Mouse (Mus musculus): Measurements from ENCODE around the gene Espl1. TPM values are rescaled to one million over a fixed set of nuclear protein-coding genes. Genes with fewer than 3 reads are reported as not detected.

Gene Espl1
- 10 to 100 TPM; 23.2 to 28.2 TPM for total RNA-seq (2021)

DNA sequence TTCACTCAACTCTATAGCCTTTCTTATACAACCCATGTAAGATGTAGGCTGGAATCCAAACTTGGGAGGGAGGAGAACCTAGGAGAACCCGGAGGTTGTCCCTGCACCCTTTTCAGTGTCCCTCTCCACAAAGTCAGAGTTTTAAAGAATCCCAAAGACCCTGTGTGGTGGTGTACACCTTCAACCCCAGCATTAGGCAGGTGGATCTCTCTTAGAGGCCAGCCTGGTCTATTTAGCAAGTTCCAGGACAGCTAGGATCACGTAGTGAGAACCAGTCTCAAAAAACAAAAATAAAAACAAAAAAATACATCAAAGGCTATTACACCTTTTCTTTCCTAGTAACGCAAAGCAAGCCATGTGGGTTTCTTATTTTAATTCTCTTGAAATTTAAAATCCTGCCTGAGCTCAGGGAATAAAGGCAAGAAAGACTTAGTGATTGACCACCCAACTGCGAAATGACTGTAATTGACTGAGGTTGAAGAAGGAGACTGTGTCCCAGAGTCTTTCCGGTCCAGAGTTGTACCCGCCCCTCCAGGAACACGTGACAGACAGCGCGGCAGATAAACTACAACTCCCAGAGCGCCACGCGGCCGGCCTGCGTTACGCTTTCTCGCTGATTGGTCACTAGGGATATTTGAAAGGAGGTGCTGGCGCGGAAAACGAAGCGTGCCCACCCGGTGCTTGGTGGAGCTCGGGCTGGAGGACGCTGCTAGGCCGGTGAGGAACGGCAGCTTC is at the start of gene Espl1:
TSS of gene Espl1 (plus strand) at position 634 of the 735 bp plus-strand sequence.
- DNase-seq: peak; percentile 95

DNA sequence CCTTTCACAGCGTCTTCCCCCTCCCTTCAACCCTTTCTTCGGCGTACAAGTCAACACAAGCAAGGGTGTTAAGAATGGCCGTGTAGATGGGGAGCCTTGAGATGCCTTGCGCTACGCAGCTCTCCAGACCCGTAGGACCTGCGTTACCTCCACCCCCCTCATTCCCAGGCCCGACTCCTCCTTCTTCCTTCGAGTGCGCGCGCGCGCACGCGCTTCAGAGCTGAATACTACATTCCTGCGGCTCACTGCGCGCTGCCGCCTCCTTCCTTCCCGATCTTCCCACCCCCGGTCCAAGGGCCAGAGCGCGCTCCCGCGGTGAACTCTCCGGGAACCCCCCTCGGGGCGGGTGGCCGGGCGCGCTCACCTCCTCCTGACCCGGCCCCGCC is 49.2 kb upstream of the Espl1 start:
- DNase-seq: peak; percentile 96

DNA sequence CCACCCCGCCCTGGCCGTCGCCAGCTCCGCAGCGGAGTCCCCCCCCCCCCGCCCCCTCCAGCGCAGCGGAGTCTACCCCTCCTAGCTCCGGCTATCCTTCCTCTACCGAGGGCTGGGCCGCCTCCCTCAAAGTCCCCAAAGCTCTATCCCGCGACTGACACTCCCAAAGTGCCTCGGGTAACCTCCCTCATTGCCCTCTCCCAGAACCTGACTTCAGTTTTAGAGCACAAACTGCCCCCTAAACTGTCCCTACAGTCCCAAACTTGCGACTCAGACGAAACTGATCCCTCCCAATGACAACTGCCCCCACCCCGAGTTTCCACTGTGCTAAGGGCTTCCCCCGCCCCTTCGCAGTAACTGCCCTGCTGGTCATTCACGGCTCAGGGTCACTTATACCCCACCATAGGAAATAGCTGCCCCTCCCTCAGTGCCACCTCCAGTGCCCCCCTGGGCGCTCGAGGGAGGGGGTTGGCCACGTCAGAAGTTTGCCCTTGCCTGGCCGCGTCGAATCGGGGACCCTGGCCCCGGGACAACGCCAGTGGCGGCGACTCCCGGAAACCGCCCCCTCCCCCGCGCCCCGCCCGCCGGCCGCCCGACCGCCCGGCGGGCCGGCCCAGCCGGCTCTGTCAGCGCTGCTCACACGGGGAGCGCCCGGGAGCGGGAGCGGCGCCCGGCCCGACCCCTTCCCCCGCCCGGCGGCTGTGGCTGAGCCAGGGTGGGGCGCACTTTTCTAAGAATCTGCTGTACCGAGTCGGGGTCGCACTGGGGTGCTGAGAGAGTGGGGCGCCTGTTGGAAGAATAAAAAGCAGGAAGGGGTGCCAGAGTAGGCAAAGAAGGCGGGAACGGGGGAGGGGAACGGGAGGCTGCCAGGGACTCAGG is 48.6 kb upstream of the Espl1 start:
- peak; percentile 80 for DNase-seq

DNA sequence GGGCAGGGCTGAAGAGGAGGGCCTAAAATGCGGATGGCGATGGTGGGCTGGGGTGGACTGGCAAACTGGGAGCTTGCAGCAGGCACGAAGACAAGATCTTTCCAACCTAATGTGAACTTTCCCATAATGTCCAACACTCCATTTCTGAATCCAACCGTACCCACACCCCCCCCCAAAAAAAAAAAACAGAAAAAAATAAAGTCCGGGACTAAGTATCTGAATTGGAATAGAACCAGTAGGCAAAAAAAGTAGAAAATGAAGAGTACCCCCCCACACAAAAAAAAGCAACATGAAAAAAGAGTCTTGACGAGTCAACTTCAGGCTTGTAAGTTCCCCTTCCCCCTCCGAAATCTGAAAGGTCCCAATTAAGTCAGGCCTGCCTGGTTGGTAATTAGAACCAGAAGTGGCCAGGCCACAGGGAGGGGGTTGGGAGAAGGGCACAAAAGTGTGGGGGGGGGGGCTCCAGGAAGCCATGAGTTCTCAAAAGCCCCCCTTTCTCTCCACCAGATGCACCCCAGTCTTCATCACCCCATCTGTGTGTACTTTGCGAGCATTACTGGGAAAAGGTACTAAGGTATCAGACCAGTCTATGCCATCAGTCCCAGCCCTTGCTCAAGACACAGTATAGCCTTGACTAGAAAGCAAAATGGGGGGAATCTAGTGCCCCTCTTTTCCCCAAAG is 47.8 kb upstream of the Espl1 start:
- DNase-seq: no peak

DNA sequence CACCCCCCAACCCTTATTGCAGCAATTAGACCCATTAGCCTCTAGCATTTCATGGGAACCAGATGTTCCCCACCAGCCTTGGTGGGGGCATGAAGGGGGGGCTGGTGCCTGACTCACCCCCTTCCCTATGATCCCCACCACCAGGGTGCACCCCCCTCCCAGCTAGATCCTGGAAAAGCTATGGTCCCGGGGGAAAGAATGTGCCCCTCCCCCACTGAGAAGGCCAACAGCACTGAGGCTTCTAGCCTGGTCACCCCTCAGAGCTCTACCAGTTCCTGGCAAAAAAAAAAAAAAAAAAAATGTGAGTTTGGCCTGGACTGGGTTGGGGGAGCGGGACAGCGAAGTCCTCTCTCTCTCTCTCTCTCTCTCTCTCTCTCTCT is 47.3 kb upstream of the Espl1 start:
- no peak for DNase-seq

DNA sequence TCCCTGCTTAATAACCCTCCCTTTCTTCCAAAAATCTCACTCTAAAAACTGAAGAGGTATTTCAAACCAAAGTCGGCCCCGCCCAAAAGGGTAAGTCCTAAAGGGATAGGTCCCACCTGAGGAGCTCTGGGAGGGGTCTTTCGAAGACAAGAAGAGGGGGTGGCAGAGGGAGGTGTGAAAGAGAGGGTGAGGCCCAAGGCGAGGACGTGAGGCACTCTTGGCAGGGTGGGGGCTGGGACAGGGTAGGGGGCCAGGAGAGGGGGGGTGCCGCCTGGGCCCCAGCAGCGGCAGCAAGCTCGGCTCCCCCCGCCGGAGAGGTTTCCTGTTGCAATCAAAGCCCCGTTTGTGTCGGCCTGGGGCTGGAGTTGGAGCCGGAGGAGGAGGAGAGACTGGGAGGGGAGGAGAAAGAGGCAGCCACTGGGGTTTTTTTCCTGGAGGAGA is 46.8 kb upstream of the Espl1 start:
- DNase-seq: peak; percentile 57

DNA sequence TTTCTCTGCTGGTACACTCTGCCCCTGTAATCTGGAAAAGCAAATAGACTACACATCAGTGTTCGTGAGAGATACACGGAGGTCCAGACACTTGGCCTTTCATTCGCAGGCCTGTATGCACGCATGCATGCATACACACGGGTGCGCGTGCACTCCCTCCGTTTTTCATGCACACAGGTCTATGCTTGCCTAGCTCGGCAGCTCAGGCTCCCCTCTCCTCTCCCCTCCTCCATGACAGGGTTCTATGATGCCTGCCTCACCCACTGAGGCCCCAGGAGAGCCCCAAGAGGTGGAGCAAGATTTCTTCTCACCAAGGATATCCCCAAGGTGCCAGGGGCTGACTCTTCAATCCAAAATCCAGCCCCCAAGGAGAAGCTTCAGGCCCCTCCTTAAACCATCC is 46.1 kb upstream of the Espl1 start:
- no peak for DNase-seq

DNA sequence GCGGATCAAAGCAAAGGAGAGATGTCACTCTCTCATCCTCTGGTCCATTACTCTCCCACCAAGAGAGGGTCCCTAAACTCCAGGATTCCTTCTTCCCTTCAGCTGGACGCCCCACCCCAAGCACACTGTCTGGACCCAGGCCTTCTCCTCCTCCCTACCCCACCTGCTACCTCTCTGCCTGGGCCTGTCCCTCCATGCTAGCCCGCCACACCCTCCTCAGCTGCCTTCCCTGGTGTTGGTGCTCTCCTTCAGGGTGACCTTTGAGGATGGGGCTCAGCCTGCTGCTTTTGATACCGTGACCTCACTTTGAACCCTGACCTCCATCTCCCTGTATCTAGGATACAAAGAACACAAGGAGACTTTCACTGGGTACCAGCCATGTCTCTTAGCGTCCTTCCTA is 45.5 kb upstream of the Espl1 start:
- no peak for DNase-seq

DNA sequence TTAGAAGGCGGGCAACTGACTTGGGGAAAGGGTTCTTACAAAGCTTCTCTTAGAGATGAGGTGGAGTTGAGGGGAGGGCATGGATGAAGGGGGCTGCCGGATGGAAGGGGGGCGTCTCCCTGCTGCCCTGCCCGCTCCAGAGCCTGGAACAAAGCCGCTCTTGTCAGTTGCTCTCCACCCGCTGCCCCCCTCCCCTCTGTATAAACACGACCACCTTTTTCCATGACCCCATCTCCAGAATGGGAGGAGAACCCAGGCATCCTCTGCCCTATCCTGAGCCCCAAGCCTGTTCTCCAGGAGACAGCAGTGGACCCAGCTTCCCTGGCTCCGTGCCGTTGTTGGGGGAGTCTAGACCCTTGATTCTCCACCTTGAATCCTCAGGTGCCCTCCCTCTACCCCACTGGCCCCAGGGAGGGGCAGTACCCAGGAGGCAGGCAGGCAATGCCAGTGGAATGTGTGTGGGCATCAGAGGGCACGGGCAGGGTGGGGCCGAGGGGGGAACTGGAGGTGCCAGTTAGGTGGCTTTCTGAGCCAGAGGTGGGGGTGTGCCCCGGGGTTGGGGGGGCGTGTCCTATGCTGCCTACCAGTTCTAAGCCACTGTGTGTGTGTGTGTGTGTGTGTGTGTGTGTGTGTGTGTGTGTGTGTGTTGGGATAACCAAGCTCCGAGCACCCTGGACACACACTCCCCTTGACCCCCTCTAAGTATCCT is 40.4 kb upstream of the Espl1 start:
- no peak for DNase-seq

DNA sequence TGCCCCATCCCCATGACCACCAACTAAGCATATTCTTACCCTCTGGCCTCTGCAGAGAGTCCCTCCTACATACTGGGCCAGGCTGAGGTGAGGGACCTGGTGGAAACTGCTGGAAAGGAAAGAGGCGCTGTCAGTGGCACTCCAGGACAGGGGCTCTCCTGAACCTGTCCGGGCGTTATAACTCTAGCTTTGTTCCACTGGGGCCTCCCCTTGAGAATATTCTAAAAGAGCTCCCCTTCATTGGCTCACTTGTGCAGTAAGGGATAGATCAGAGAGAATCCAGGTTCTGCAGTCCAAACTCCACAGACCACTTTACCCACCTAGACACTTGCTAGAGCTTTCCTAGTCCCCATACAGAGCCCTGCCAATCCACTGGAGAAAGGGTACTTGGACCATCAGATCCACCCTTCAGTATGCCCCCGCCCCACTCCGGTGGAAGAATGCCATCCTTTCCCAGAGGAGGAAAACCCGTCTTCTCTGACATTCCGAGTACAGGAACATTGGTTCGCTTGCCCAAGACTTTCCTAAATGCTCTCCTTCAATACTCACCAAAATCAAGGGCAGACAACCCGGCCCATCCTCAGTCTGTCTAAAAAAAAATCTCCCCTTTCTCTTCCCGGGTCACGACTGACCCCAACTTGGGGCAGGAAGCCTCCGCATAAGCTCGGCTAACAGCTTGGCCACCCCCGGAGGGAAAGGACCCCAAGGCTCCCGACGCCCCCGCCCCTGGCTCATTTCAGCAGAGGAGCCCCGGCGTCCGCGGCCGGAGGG is 39.5 kb upstream of the Espl1 start:
- no peak for DNase-seq

DNA sequence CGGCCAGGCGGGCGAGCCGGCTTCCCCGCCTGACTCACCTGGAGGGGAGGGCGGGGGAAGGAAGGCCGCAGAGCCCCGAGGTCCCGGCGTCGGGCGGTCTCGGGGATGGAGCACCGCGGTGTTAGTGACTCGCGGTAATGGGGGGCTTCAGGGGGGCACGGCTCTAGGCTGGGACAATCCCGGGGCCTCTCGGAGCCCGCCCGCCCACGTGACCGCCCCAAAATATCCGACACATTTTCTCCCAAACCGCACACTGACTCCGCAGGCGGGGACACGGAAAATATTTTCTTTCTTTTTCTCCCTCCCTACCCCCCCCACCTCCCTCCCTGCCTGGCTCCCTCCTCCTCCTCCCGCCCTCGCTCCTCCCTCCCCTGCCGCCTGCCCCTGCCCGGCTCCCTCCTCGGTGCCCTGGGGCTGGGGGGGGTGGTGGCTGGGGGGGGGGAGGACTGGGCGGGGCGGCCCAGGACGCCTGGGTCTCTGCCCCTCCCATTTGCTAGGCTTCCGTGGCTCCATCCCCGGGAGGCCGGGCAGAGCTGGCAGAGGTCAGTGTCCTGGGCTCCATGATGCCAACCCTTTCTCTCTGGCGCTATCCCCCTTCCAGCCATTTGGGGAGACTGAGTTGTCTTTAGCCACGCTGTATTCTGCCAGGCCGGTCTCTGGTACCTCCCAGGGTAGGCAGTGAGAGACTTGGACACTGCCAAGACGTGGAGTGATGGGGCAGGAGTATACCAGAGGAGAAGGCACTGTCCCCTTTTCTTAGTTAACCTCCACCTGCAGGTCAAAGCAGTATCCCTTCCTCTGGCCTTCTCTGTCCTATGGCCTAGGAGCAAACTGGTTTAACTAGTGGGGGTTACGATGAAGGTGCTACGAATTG is 38.6 kb upstream of the Espl1 start, which contains the start of gene Rarg:
TSS of gene Rarg (minus strand) at position 316 of the 874 bp plus-strand sequence.
- DNase-seq: no peak

DNA sequence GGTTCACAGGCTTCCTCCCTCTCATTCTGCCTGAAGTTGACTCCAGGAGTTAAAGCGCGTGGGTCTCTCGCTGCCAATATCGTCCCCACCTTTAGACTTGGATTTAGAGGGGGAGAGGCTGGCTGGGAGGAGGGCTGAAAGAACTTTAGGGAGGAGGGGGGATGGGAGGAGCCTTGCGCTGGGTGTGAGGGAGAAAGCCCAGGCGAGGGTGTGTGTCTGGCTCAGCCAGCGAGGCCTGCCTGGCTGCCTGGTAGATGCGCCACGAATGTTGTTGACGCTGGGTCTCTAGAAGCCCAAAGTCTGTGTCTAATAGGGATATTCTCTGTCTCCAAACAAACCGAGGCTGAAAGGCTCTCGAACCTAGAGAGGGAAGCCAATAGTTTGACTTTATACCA is 38.0 kb upstream of the Espl1 start:
- peak; percentile 58 for DNase-seq

DNA sequence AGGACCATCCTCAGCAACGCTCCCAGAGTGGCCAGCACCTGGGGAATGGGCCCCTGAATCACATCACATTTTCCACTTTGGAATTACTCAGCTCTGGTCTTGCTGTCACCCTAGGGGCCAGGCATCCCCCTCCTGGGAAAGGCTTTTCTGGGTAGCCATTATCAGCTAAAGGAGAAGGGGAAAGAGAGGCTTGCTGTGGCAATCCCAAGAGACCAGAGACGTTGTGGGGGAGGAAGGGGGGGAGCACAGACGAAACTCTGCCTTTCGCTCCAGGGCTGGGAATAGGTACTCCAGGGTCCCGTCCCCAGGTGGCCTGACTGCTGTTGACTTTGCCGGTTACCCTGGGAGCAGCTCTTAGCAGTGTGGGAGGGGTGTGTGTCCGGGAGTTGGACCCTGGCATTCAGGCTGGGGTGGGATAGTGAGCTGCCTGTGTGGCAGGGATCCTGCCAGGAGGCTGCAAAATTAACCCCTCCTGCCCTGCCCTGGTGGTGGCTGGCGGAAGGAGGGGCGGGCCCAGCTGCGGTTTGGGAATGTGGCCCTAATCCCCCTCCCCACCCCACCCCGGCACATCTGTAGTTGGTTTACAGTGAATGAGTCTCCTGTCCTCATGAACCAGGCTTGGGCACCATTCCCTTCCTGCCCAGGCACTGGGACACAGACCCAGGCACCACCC is 37.3 kb upstream of the Espl1 start:
- DNase-seq: no peak

DNA sequence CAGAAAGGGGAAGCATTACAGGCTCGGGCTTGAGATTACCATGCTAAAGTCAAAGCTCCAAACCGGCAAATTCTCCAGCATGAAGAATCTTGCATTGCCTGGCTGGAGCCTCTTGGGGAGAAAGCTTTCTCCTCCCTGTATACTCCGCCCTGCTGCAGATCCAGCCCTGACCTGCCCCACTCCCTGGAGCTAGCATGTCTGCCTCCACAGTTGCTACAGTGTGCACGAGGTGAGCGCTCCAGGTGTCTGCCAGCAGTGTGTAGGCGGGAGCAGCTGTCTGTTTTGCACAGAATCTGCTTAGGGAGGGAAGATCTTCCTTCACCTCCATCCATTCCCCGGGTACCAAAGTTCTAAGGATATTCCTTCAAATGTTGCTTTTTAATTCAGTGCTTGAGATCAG is 33.5 kb upstream of the Espl1 start:
- no peak for DNase-seq

DNA sequence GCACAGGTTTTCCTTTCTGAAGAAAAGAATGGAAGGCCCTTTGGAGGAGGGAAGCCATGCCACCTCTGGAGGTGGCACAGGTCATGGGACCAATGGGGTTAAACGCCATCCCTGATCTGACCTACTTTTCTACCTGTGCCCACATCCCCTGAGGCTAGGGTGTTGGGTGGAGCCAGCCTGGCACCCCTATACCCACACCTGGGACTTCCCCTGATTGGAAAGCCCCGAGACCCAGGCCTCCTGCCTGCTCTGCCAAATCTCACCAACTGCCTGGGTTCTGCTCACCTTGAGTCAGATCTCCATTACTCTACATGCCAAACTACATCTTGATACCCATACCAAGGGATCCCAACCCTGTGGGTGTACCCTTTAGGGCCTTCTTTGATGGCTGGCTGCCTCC is 33.0 kb upstream of the Espl1 start:
- DNase-seq: no peak

DNA sequence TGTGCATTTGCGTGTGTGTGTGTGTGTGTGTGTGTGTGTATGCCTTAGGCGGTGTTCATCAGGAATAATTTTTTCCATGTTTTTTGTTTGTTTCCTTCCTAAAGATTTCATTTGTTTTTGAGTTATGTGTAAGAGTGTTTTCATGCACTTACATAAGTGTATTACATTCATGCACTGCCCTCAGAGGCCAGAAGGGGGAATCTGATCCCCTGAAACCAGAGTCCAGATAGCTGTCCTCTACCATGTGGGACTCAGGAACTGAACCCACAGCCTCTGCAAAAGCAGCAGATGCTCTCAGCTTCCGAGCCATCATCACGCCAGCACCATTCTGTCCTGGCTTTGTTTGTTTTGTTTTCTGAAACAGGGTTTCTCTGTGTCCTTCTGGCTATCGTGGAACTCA is 30.5 kb upstream of the Espl1 start:
- no peak for DNase-seq

DNA sequence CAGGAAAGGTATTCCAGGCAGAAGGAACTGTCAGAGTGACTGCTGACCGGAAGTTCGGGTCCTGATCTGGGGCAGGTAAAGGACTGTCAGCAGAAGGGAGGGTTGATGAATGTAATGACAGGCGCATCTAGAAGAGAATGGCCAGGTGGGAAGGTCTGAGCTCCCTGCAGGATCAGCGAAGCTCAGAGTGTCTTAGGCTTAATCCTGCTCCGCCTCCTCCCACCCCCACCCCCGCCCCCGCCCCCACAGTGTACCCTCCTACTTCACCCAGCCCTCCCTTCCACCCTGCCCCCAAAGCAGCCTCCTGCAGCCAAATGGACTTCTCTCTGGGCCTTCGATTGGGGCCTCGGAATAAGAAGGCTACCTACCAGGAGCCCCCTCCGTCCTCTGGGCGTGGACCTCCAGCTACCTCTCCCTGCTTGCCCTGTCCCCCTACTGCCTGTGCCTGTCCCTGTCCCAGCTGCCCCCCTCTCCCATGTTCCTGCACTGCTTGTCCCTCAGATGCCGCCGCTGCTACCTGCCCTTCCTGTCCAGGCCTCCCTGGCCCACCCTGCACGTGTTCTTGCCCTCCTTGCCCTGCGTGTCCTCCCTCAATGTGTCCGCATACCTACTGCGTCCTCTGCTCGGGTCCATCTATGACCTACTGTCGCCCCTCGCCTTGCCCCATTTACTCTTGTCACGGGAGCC is 25.6 kb upstream of the Espl1 start, which contains the start of gene Gm9918:
TSS of gene Gm9918 (plus strand) at position 290 of the 687 bp plus-strand sequence.
- no peak for DNase-seq

DNA sequence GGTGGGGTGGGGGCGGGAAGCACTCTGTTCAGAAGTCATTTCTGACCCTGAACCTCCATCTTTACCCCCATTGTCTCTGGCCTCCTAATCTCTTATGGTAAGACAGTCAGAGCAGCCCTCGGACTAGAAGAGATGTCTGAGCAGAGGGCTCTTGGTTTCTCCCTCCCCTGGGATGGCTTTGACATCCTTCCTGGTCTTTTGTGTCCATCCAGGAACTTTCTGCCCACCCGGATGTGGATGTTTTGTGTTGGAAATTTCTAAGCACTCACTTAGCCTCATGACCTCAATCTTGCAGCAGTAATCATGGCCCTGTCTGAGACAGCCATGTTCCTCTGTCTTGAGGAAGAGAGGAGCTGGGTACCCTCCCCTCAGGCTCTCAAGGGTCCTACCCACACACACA is 24.6 kb upstream of the Espl1 start:
- DNase-seq: no peak

DNA sequence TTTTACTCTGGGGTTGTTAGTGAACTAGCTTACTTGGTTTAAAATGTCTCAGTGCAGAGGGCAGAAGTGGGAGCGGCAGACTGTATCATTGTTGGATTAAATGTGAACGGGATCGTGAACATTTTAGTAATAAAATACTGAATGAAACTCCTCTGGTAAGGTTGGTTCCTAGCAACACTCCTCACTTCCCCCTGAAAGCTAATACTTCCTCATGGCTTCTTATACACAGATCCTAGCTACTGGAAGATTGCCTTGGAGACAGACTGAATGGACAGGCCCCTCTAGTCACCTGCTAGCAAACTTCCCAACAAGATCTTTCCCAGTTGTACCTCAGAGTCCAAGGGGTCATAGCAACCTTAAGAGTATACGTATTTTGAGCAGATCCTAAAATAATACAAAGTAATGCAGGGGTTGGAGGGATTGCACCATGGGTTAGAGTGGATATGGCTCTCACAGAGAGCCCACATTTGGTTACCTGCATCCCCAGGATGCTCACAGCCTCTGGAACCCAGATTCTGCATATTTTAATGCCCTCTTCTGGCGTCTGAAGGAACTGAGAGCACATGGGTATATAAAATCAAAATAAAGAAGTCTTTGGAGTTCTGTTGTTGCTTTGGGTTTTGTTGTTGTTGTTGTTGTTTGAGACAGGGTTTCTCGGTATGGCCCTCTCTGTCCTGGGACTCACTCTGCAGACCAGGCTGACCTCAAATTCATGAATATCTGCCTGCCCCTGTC is 21.9 kb upstream of the Espl1 start:
- DNase-seq: no peak

Data from heart, postnatal 4 days (tissue).